Mouse (Mus musculus) liver, embryonic 15.5 days (tissue): ENCODE data around the gene Gstcd. TPM values are rescaled to one million over a fixed set of nuclear protein-coding genes. Genes with fewer than 3 reads are reported as not detected.

Experiments
- ATAC-seq: fragments of 200-750 bp; cut with Nextera tagmentation; 2 replicates; pipeline ENCODE4 v1.8.0; 2017; ENCODE audit warnings: moderate number of reproducible peaks, mild to moderate bottlenecking, moderate library complexity; ENCODE audit not compliant: insufficient read depth
- H3K27ac ChIP-seq: fragments of 300-500 bp; sonication (generic); replicated peaks from 2 replicates; pipeline ENCODE4 v1.5.1; 2015; ENCODE audit warnings: mild to moderate bottlenecking, inconsistent platforms
- H3K27me3 ChIP-seq: fragments of 300-500 bp; sonication (generic); 2 replicates; pipeline ENCODE4 v1.6.1; 2015; ENCODE audit warnings: mild to moderate bottlenecking, inconsistent platforms
- H3K36me3 ChIP-seq: fragments of 300-500 bp; sonication (generic); replicated peaks from 2 replicates; pipeline ENCODE4 v1.6.1; 2015; ENCODE audit warnings: moderate library complexity, mild to moderate bottlenecking, inconsistent platforms
- H3K4me1 ChIP-seq: fragments of 300-500 bp; sonication (generic); replicated peaks from 2 replicates; pipeline ENCODE4 v1.6.1; 2015; ENCODE audit warnings: inconsistent platforms
- H3K4me2 ChIP-seq: fragments of 300-500 bp; sonication (generic); 2 replicates; pipeline ENCODE4 v1.6.1; 2015; ENCODE audit warnings: moderate library complexity, mild to moderate bottlenecking, inconsistent platforms
- H3K4me3 ChIP-seq: fragments of 300-500 bp; sonication (generic); replicated peaks from 2 replicates; pipeline ENCODE4 v1.5.1; 2015; ENCODE audit warnings: mild to moderate bottlenecking, inconsistent platforms
- H3K9ac ChIP-seq: fragments of 300-500 bp; sonication (generic); 2 replicates; pipeline ENCODE4 v1.6.1; 2015; ENCODE audit warnings: moderate library complexity, mild to moderate bottlenecking, inconsistent platforms
- H3K9me3 ChIP-seq: fragments of 300-500 bp; sonication (generic); replicated peaks from 2 replicates; pipeline ENCODE4 v1.6.1; 2016; ENCODE audit warnings: inconsistent platforms
- WGBS: fragments of 180-500 bp; shearing (Covaris S2); methylation state at CpG from one replicate; pipeline ENCODE4 v1.1.7; 2015; ENCODE audit warnings: mixed read lengths; ENCODE audit not compliant: insufficient replicate concordance; 5-methylcytosine and 5-hydroxymethylcytosine counted together
- polyA plus RNA-seq: library from polyadenylated mRNA; unstranded; fragments of >200 nt; fragmentation: Nextera tagmentation; extraction: Ambion mirVana; gene quantifications from 2 replicates; pipeline ENCODE4 v1.2.1, GENCODE M21; 2015

The Gstcd gene
- polyA plus RNA-seq, 1 experiment from 2014 or later = 2.9 TPM

- Histone ChIP-seq H3K4me3 (no peak overlapping the region), H3K9ac (no peak overlapping the region), H3K27me3 (no peaks in the 10 kb centered on the region), H3K4me2 (no peak overlapping the region), H3K36me3 (peaks cover 18% of the 10 kb centered on the region), H3K4me1 (peaks cover 39% of the 10 kb centered on the region), H3K9me3 (no peaks in the 10 kb centered on the region), H3K27ac (no peak overlapping the region)
- 52% methylated on average over 1 of the region's 1 CpGs for WGBS
- ATAC-seq = no peak
Observed at GRCm38 (mm10) chr3:133094305-133094704, 2.5 kb upstream of the Gstcd start.

GRCm38 (mm10) chr3:133092936-133093335 is 1.1 kb upstream of the Gstcd start:
- WGBS = 38% methylated on average over 1 of the region's 1 CpGs
- Histone ChIP-seq H3K27me3 (no peaks in the 10 kb centered on the region), H3K4me3 (peak overlapping the region; percentile 93), H3K9ac (peak overlapping the region; percentile 88; the same call in 1 of the 2 replicates), H3K27ac (peak overlapping the region; percentile 92), H3K9me3 (no peaks in the 10 kb centered on the region), H3K4me1 (peaks cover 31% of the 10 kb centered on the region), H3K36me3 (peaks cover 6% of the 10 kb centered on the region), H3K4me2 (peak overlapping the region; percentile 80)
- ATAC-seq = no peak

- no peaks in the 10 kb centered on the region for H3K9me3 ChIP-seq
- peak overlapping the region; percentile 92 for H3K27ac ChIP-seq
- H3K4me3 ChIP-seq = peak overlapping the region; percentile 93
- no peaks in the 10 kb centered on the region for H3K27me3 ChIP-seq
- no peak for ATAC-seq
- under 1% methylated on average over 7 of the region's 7 CpGs for WGBS
- peaks cover 27% of the 10 kb centered on the region for H3K4me1 ChIP-seq
- peak overlapping the region; percentile 80 for H3K4me2 ChIP-seq
- peak overlapping the region; percentile 88 for H3K9ac ChIP-seq
- H3K36me3 ChIP-seq = 0 out of 2 replicates have a peak, but pooled peaks cover 3% of the 10 kb centered on the region
Observed at GRCm38 (mm10) chr3:133092274-133092853, 531 bp upstream of the Gstcd start.

- WGBS = under 1% methylated on average over 44 of the region's 44 CpGs
- H3K36me3 ChIP-seq = no peaks in the 10 kb centered on the region
- H3K4me2 ChIP-seq = peak overlapping the region; percentile 80
- peak; percentile 83 for ATAC-seq
- H3K4me3 ChIP-seq = peak overlapping the region; percentile 93
- peak overlapping the region; percentile 92 for H3K27ac ChIP-seq
- H3K9me3 ChIP-seq = no peaks in the 10 kb centered on the region
- no peaks in the 10 kb centered on the region for H3K27me3 ChIP-seq
- H3K9ac ChIP-seq = peak overlapping the region; percentile 88
- peaks cover 27% of the 10 kb centered on the region for H3K4me1 ChIP-seq
Observed at GRCm38 (mm10) chr3:133091121-133091663, 641 bp downstream of the Gstcd start.

GRCm38 (mm10) chr3:133090247-133091120 is 1.3 kb downstream of the Gstcd start:
- no peaks in the 10 kb centered on the region for H3K27me3 ChIP-seq
- H3K4me3 ChIP-seq = peak overlapping the region; percentile 93
- peaks cover 27% of the 10 kb centered on the region for H3K4me1 ChIP-seq
- peak overlapping the region; percentile 92 for H3K27ac ChIP-seq
- peak overlapping the region; percentile 88 for H3K9ac ChIP-seq
- H3K9me3 ChIP-seq = no peaks in the 10 kb centered on the region
- H3K4me2 ChIP-seq = peak overlapping the region; percentile 80
- no peak for ATAC-seq
- no peaks in the 10 kb centered on the region for H3K36me3 ChIP-seq
- 2% methylated on average over 11 of the region's 11 CpGs for WGBS

- Histone ChIP-seq H3K36me3 (peaks cover 33% of the 10 kb centered on the region), H3K9ac (no peak overlapping the region), H3K27ac (no peak overlapping the region), H3K4me1 (peaks cover 7% of the 10 kb centered on the region; the same call in 1 of the 2 replicates), H3K4me3 (no peak overlapping the region), H3K27me3 (no peaks in the 10 kb centered on the region), H3K9me3 (no peaks in the 10 kb centered on the region), H3K4me2 (no peak overlapping the region)
- ATAC-seq = no peak
- 58% methylated on average over 3 of the region's 3 CpGs for WGBS
Observed at GRCm38 (mm10) chr3:133085858-133086257, 6.0 kb downstream of the Gstcd start.

GRCm38 (mm10) chr3:133082736-133083135 is 9.1 kb downstream of the Gstcd start:
- WGBS = 75% methylated on average over 5 of the region's 5 CpGs
- Histone ChIP-seq H3K4me2 (no peak overlapping the region), H3K9ac (no peak overlapping the region), H3K4me1 (no peaks in the 10 kb centered on the region), H3K27me3 (no peaks in the 10 kb centered on the region), H3K4me3 (no peak overlapping the region), H3K36me3 (peaks cover 48% of the 10 kb centered on the region), H3K27ac (no peak overlapping the region), H3K9me3 (no peaks in the 10 kb centered on the region)
- ATAC-seq = no peak

- Histone ChIP-seq H3K27me3 (no peaks in the 10 kb centered on the region), H3K4me1 (no peaks in the 10 kb centered on the region), H3K4me2 (no peak overlapping the region), H3K4me3 (no peak overlapping the region), H3K9ac (no peak overlapping the region), H3K27ac (no peak overlapping the region), H3K9me3 (no peaks in the 10 kb centered on the region), H3K36me3 (peaks cover 22% of the 10 kb centered on the region)
- WGBS = 68% methylated on average over 10 of the region's 10 CpGs
- no peak for ATAC-seq
Observed at GRCm38 (mm10) chr3:133075560-133075959, 16.3 kb downstream of the Gstcd start.

- H3K4me3 ChIP-seq = no peak overlapping the region
- no peak overlapping the region for H3K9ac ChIP-seq
- no peak for ATAC-seq
- no peak overlapping the region for H3K4me2 ChIP-seq
- H3K27ac ChIP-seq = no peak overlapping the region
- no peaks in the 10 kb centered on the region for H3K9me3 ChIP-seq
- WGBS = 73% methylated on average over 2 of the region's 2 CpGs
- H3K27me3 ChIP-seq = no peaks in the 10 kb centered on the region
- H3K36me3 ChIP-seq = peaks cover 8% of the 10 kb centered on the region
- H3K4me1 ChIP-seq = no peaks in the 10 kb centered on the region
Observed at GRCm38 (mm10) chr3:133052068-133052467, 39.8 kb downstream of the Gstcd start.

GRCm38 (mm10) chr3:133033145-133033755 is 58.6 kb downstream of the Gstcd start:
- Histone ChIP-seq H3K4me1 (no peaks in the 10 kb centered on the region), H3K36me3 (no peaks in the 10 kb centered on the region), H3K27ac (no peak overlapping the region), H3K9me3 (no peaks in the 10 kb centered on the region), H3K9ac (no peak overlapping the region), H3K4me3 (no peak overlapping the region), H3K27me3 (no peaks in the 10 kb centered on the region), H3K4me2 (no peak overlapping the region)
- WGBS = 86% methylated on average over 7 of the region's 7 CpGs
- ATAC-seq = no peak

GRCm38 (mm10) chr3:133026977-133027376 is 64.9 kb downstream of the Gstcd start:
- WGBS = 67% methylated on average over 2 of the region's 2 CpGs
- no peak for ATAC-seq
- H3K4me1 ChIP-seq = no peaks in the 10 kb centered on the region

More at GRCm38 (mm10) chr3:133026977-133027376, 64.9 kb downstream of the Gstcd start:
- Histone ChIP-seq H3K4me2 (no peak overlapping the region), H3K9ac (no peak overlapping the region), H3K4me3 (no peak overlapping the region), H3K36me3 (no peaks in the 10 kb centered on the region), H3K9me3 (no peaks in the 10 kb centered on the region), H3K27ac (no peak overlapping the region), H3K27me3 (no peaks in the 10 kb centered on the region)
